Mouse (Mus musculus) right cerebral cortex, adult 2 months (tissue): ENCODE measurements around the gene Defb26.

Experiments used
- DNase-seq, 2 experiments: peaks; one replicate each; pipeline ENCODE4 v3.0.0; 2021 to 2022; ENCODE audit warnings: low spot score in 2 of 2

Gene Defb26

GRCm38 (mm10) chr2:152470973-152471372, 40.5 kb downstream of the Defb26 start:
- peak; percentile 71 to 79 for DNase-seq

GRCm38 (mm10) chr2:152464570-152465150, 46.8 kb downstream of the Defb26 start, which contains the start of gene Defb23:
Defb23 (minus strand) TSS chr2:152464620.
- no peak for DNase-seq

GRCm38 (mm10) chr2:152459241-152459640, 52.3 kb downstream of the Defb26 start:
- DNase-seq, result no peak
